Mouse (Mus musculus): Measurements from ENCODE around the gene Bcl7c. TPM values are rescaled to one million over a fixed set of nuclear protein-coding genes. Genes with fewer than 3 reads are reported as not detected.
"Not testable (repeated sequence)": the region's sequence is repeated elsewhere in the genome, so short reads cannot be mapped to it uniquely, and the experiment has no call there.

The Bcl7c gene
- total RNA-seq, 1 experiment: 35.6 TPM

DNA sequence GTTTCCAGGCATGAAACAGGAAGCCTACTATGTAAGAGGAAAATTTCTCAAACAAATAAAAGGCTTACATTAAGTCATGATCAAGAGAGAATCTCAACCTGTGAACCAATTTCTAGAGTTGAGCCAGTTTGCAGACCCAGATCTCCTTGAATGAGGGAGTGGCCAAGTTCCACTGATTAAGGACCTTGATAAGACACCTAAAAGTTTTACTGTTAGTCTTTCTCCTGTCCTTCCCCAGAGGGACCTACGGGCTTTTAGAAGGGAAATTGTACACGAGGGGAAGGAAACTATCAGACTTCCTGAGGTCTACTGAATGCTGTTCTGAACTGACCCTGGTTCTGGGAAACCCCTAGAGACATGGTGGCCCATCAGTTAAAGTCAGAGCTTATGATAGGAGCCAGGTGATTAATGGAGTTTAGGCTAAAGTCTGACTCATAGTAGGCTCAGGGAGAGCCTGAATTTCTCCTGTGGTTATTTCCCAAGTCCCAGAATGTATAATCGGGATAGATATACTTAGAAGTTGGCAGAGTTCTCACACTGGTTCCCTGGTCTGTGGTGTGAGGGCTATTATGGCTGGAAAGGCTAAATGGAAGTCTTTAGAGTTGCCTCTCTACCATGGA, 7.9 kb downstream of the Bcl7c start:
- Histone ChIP-seq H3K4me3 (ENCODE audit: insufficient read depth in 1 of 2, low read depth in 1 of 2, low read length in 2 of 2, poor library complexity in 1 of 2, severe bottlenecking in 1 of 2) (no peak overlapping the region), H3K9me3 (ENCODE audit: control insufficient read depth, insufficient read depth, low read depth, low read length) (no peaks in the 10 kb centered on the region), H3K36me3 (ENCODE audit: control insufficient read depth, insufficient read depth, low read length, poor library complexity, severe bottlenecking) (peaks cover 10% of the 10 kb centered on the region; the same call in 1 of the 2 replicates), H3K9ac (ENCODE audit: insufficient read depth, low read depth, low read length, poor library complexity, severe bottlenecking) (no peak overlapping the region), H3K4me1 (ENCODE audit: control insufficient read depth in 2 of 2, insufficient read depth in 2 of 2, low read length in 2 of 2, poor library complexity in 1 of 2) (peaks cover 0 to 3% of the 10 kb centered on the region in 2 experiments; a peak in 1 of 4 replicates), H3K27ac (ENCODE audit: insufficient read depth, low read depth, low read length, poor library complexity, severe bottlenecking) (no peak overlapping the region)
- in situ Hi-C loops (cut with MboI; ENCODE audit: low sequenced_read_pairs in 2 of 2, unreplicated experiment in 2 of 2): no loop called here
- DNase-seq (ENCODE audit: low read depth, low spot score): no peak
- TF ChIP-seq ZC3H11A (IDR thresholded peaks at IDR 0.05; ENCODE audit: borderline replicate concordance, low read depth, low read length) (no peak), HCFC1 (IDR thresholded peaks at IDR 0.05; ENCODE audit: borderline replicate concordance, insufficient read depth, low read length) (no peak), CHD2 (IDR thresholded peaks at IDR 0.05; ENCODE audit: low read depth, low read length) (no peak), ZNF384 (IDR thresholded peaks at IDR 0.05; ENCODE audit: low read depth, low read length) (no peak), MAFK (IDR thresholded peaks at IDR 0.05; ENCODE audit: insufficient read depth, low read depth, low read length) (no peak)

DNA sequence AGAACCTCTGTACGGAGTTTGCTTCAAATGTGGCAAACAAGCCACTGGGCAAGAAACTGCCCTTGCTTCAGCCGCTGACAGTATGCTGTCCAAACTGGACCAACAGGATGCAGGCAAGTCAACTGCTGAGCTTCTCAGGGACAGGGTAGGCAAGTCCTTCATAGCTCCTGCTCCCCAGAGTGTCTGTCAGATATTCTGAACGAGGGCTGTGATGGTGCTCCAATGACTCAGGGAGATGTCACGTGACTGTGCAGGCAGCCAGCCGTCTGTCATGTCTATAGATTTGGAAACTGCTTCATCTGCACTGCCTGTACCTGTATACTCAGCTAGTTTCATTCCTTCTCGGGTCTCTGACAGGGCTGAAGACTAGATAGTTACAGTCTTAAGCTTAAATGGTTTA, 9.7 kb downstream of the Bcl7c start:
- H3K9me3 ChIP-seq (ENCODE audit: control insufficient read depth, insufficient read depth, low read depth, low read length): no peaks in the 10 kb centered on the region
- no peak overlapping the region for H3K4me3 ChIP-seq (ENCODE audit: insufficient read depth in 1 of 2, low read depth in 1 of 2, low read length in 2 of 2, poor library complexity in 1 of 2, severe bottlenecking in 1 of 2)
- H3K9ac ChIP-seq (ENCODE audit: insufficient read depth, low read depth, low read length, poor library complexity, severe bottlenecking): no peak overlapping the region
- no peak overlapping the region for H3K27ac ChIP-seq (ENCODE audit: insufficient read depth, low read depth, low read length, poor library complexity, severe bottlenecking)
- TF ChIP-seq MAFK (IDR thresholded peaks at IDR 0.05; ENCODE audit: insufficient read depth, low read depth, low read length) (no peak), ZNF384 (IDR thresholded peaks at IDR 0.05; ENCODE audit: low read depth, low read length) (no peak), HCFC1 (IDR thresholded peaks at IDR 0.05; ENCODE audit: borderline replicate concordance, insufficient read depth, low read length) (no peak), CHD2 (IDR thresholded peaks at IDR 0.05; ENCODE audit: low read depth, low read length) (no peak), ZC3H11A (IDR thresholded peaks at IDR 0.05; ENCODE audit: borderline replicate concordance, low read depth, low read length) (no peak)
- no peak for DNase-seq (ENCODE audit: low read depth, low spot score)
- in situ Hi-C loops (cut with MboI; ENCODE audit: low sequenced_read_pairs in 2 of 2, unreplicated experiment in 2 of 2): no loop called here
- 0 out of 2 replicates have a peak, but pooled peaks cover 3% of the 10 kb centered on the region for H3K36me3 ChIP-seq (ENCODE audit: control insufficient read depth, insufficient read depth, low read length, poor library complexity, severe bottlenecking)
- H3K4me1 ChIP-seq (ENCODE audit: control insufficient read depth in 2 of 2, insufficient read depth in 2 of 2, low read length in 2 of 2, poor library complexity in 1 of 2): no peaks in the 10 kb centered on the region

GRCm38 (mm10) chr7:127693730-127694129, 15.0 kb downstream of the Bcl7c start:
- H3K9ac ChIP-seq (ENCODE audit: insufficient read depth, low read depth, low read length, poor library complexity, severe bottlenecking); DNase-seq (ENCODE audit: low read depth, low spot score); H3K36me3 ChIP-seq (ENCODE audit: control insufficient read depth, insufficient read depth, low read length, poor library complexity, severe bottlenecking); H3K4me1 ChIP-seq (ENCODE audit: control insufficient read depth in 2 of 2, insufficient read depth in 2 of 2, low read length in 2 of 2, poor library complexity in 1 of 2); H3K9me3 ChIP-seq (ENCODE audit: control insufficient read depth, insufficient read depth, low read depth, low read length); H3K4me3 ChIP-seq (ENCODE audit: insufficient read depth in 1 of 2, low read depth in 1 of 2, low read length in 2 of 2, poor library complexity in 1 of 2, severe bottlenecking in 1 of 2); H3K27ac ChIP-seq (ENCODE audit: insufficient read depth, low read depth, low read length, poor library complexity, severe bottlenecking); in situ Hi-C loops (cut with MboI; ENCODE audit: low sequenced_read_pairs in 2 of 2, unreplicated experiment in 2 of 2): not testable (repeated sequence)

GRCm38 (mm10) chr7:127693290-127693689, 15.4 kb downstream of the Bcl7c start:
- no peaks in the 10 kb centered on the region for H3K9me3 ChIP-seq (ENCODE audit: control insufficient read depth, insufficient read depth, low read depth, low read length)
- in situ Hi-C loops (cut with MboI; ENCODE audit: low sequenced_read_pairs in 2 of 2, unreplicated experiment in 2 of 2): no loop called here
- no peak overlapping the region for H3K27ac ChIP-seq (ENCODE audit: insufficient read depth, low read depth, low read length, poor library complexity, severe bottlenecking)
- H3K36me3 ChIP-seq (ENCODE audit: control insufficient read depth, insufficient read depth, low read length, poor library complexity, severe bottlenecking): no peaks in the 10 kb centered on the region
- TF ChIP-seq ZNF384 (IDR thresholded peaks at IDR 0.05; ENCODE audit: low read depth, low read length): no peak
- no peak for TF ChIP-seq ZC3H11A (IDR thresholded peaks at IDR 0.05; ENCODE audit: borderline replicate concordance, low read depth, low read length)
- TF ChIP-seq HCFC1 (IDR thresholded peaks at IDR 0.05; ENCODE audit: borderline replicate concordance, insufficient read depth, low read length): no peak
- no peak for TF ChIP-seq CHD2 (IDR thresholded peaks at IDR 0.05; ENCODE audit: low read depth, low read length)
- TF ChIP-seq MAFK (IDR thresholded peaks at IDR 0.05; ENCODE audit: insufficient read depth, low read depth, low read length): no peak
- H3K9ac ChIP-seq (ENCODE audit: insufficient read depth, low read depth, low read length, poor library complexity, severe bottlenecking): no peak overlapping the region
- no peak for DNase-seq (ENCODE audit: low read depth, low spot score)
- peaks cover 0 to 3% of the 10 kb centered on the region in 2 experiments; a peak in 2 of 4 replicates for H3K4me1 ChIP-seq (ENCODE audit: control insufficient read depth in 2 of 2, insufficient read depth in 2 of 2, low read length in 2 of 2, poor library complexity in 1 of 2)
- H3K4me3 ChIP-seq (ENCODE audit: insufficient read depth in 1 of 2, low read depth in 1 of 2, low read length in 2 of 2, poor library complexity in 1 of 2, severe bottlenecking in 1 of 2): no peak overlapping the region
